Mouse (Mus musculus) liver, postnatal 0 days (tissue): ENCODE data around the gene Cgn. TPM values are rescaled to one million over a fixed set of nuclear protein-coding genes. Genes with fewer than 3 reads are reported as not detected.
"Not testable (repeated sequence)": the region's sequence is repeated elsewhere in the genome, so short reads cannot be mapped to it uniquely, and the experiment has no call there.

ENCODE experiments used
- ATAC-seq: fragments of 200-750 bp; cut with Nextera tagmentation; 2 replicates; pipeline ENCODE4 v1.8.0; 2017; ENCODE audit warnings: mild to moderate bottlenecking, moderate library complexity
- DNase-seq: peaks from one replicate; pipeline ENCODE4 v3.0.0-alpha.2; 2016
- H3K27ac ChIP-seq: fragments of 300-500 bp; sonication (generic); 2 replicates; pipeline ENCODE4 v1.5.1; 2014; ENCODE audit warnings: antibody characterized with exemption, moderate library complexity, mild to moderate bottlenecking, low read depth
- H3K27me3 ChIP-seq: fragments of 300-500 bp; sonication (generic); 2 replicates; pipeline ENCODE4 v1.6.1; 2014; ENCODE audit warnings: low read length, control low read depth, mixed read lengths; ENCODE audit not compliant: insufficient read depth
- H3K36me3 ChIP-seq: fragments of 300-500 bp; sonication (generic); replicated peaks from 2 replicates; pipeline ENCODE4 v1.6.1; 2014; ENCODE audit warnings: mild to moderate bottlenecking, control low read depth, low read length, moderate library complexity, mixed read lengths; ENCODE audit not compliant: insufficient read depth
- H3K4me1 ChIP-seq: fragments of 300-500 bp; sonication (generic); 2 replicates; pipeline ENCODE4 v1.6.1; 2014; ENCODE audit warnings: antibody characterized with exemption, mild to moderate bottlenecking, control low read depth; ENCODE audit not compliant: insufficient read depth
- H3K4me2 ChIP-seq: fragments of 300-500 bp; sonication (generic); 2 replicates; pipeline ENCODE4 v1.6.1; 2014; ENCODE audit warnings: low read depth, mild to moderate bottlenecking, low read length, moderate library complexity, mixed read lengths
- H3K4me3 ChIP-seq: fragments of 300-500 bp; sonication (generic); 2 replicates; pipeline ENCODE4 v1.5.1; 2014; ENCODE audit warnings: low read depth, low read length
- H3K9ac ChIP-seq: fragments of 300-500 bp; sonication (generic); replicated peaks from 2 replicates; pipeline ENCODE4 v1.6.1; 2014; ENCODE audit warnings: mild to moderate bottlenecking, moderate library complexity
- H3K9me3 ChIP-seq: fragments of 300-500 bp; sonication (generic); 2 replicates; pipeline ENCODE4 v1.6.1; 2016; ENCODE audit warnings: mild to moderate bottlenecking, control low read depth, low read length, mixed read lengths
- CTCF ChIP-seq: sonication (generic); IDR thresholded peaks from 2 replicates; pipeline ENCODE4 v1.5.1; 2016; ENCODE audit warnings: antibody characterized with exemption, low read depth
- EP300 ChIP-seq: IDR thresholded peaks from 2 replicates; pipeline ENCODE4 v1.6.1; 2016; ENCODE audit warnings: antibody characterized with exemption, low read depth, mild to moderate bottlenecking
- WGBS: fragments of 180-500 bp; shearing (Covaris S2); extraction: QIAGEN DNeasy Blood & Tissue Kit; methylation state at CpG from one replicate; pipeline ENCODE4 v1.1.7; 2014; ENCODE audit not compliant: insufficient replicate concordance; 5-methylcytosine and 5-hydroxymethylcytosine counted together
- polyA plus RNA-seq: library from polyadenylated mRNA; unstranded; fragments of >200 nt; fragmentation: Nextera tagmentation; extraction: Ambion mirVana; gene quantifications from 2 replicates; pipeline ENCODE4 v1.2.1, GENCODE M21; 2015

The Cgn gene
- polyA plus RNA-seq, 1 experiment from 2014 or later, result 8.7 TPM

DNA sequence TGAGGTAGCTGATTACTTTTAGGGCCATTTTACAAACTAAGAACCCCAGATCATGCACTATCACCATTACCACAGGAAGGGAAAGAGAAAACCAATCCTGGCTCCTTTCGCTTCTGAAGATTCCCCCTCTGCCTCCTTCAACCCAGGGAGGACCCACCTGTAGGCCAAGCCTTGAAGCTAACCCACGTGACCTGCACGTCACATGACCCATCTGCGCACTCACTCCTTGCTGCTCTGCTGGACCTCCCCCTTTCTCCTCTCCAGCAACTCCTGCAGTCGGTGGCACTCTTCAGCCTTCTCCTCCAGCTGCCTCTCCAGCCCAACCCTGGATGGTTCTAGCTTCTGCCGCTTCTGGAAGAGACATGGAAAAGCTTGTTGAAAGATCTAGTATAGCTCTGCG lies 10.4 kb downstream of the Cgn start:
- ATAC-seq (no peak), DNase-seq (no peak)
- H3K9me3 ChIP-seq, result no peaks in the 10 kb centered on the region
- H3K27me3 ChIP-seq, result no peaks in the 10 kb centered on the region
- H3K27ac ChIP-seq, result no peak overlapping the region
- no peak overlapping the region for H3K4me3 ChIP-seq
- no peak overlapping the region for H3K9ac ChIP-seq
- WGBS, result 76% methylated on average over 7 of the region's 7 CpGs
- no peaks in the 10 kb centered on the region for H3K4me1 ChIP-seq
- peaks cover 10% of the 10 kb centered on the region for H3K36me3 ChIP-seq
- H3K4me2 ChIP-seq, result no peak overlapping the region
- TF ChIP-seq EP300 (no peak), CTCF (no peak)

DNA sequence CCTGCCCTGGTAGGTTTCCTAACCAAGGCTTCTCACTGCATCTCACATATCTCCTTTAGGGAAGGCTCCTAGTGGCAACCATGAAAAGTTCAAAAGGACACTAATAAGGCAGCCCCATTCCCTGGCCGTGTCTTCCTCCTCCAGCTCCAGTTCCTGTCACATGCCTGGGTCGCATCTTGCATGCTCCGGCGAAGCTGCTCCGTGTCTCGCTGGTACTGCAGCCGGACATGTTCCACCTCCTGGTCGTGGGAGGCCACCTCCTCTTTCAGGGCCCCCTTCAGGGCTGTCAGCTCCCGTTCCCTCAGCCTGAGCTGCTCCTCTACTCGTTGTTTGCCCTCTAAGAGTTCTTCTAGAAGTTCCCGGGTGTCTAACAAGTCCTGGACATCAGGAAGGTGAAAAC lies 12.3 kb downstream of the Cgn start:
- H3K4me2 ChIP-seq, result no peak overlapping the region
- no peaks in the 10 kb centered on the region for H3K9me3 ChIP-seq
- H3K36me3 ChIP-seq, result peaks cover 8% of the 10 kb centered on the region
- H3K9ac ChIP-seq, result no peak overlapping the region
- no peaks in the 10 kb centered on the region for H3K4me1 ChIP-seq
- WGBS, result 72% methylated on average over 11 of the region's 11 CpGs
- TF ChIP-seq CTCF (no peak), EP300 (no peak)
- H3K27me3 ChIP-seq, result no peaks in the 10 kb centered on the region
- ATAC-seq (no peak), DNase-seq (no peak)
- H3K27ac ChIP-seq, result no peak overlapping the region
- no peak overlapping the region for H3K4me3 ChIP-seq

DNA sequence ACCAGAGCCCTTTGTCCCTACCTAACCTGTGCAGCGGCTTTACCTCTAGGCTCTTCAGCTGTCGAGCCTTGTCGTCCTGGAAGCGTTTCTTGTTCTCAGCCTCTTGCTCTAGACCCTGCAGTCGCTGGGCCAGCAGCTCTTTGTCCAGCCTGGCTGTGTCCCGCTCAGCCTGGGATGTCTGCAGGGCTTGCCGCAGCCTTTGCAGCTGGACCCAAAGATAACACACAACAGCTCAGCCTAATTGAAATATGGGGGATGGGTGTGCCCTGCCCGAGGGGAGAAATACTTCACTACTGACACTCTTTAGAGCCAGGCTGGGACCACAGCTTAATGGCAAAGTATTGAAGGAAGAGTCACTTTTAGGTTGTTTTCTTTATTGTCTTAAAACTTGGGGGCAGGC lies 20.8 kb downstream of the Cgn start:
- H3K27me3 ChIP-seq, DNase-seq, H3K4me3 ChIP-seq, H3K27ac ChIP-seq, H3K4me1 ChIP-seq, H3K36me3 ChIP-seq, H3K9ac ChIP-seq, H3K4me2 ChIP-seq, H3K9me3 ChIP-seq: not testable (repeated sequence)
- 46% methylated on average over 8 of the region's 8 CpGs for WGBS
- peak; percentile 61 for ATAC-seq

DNA sequence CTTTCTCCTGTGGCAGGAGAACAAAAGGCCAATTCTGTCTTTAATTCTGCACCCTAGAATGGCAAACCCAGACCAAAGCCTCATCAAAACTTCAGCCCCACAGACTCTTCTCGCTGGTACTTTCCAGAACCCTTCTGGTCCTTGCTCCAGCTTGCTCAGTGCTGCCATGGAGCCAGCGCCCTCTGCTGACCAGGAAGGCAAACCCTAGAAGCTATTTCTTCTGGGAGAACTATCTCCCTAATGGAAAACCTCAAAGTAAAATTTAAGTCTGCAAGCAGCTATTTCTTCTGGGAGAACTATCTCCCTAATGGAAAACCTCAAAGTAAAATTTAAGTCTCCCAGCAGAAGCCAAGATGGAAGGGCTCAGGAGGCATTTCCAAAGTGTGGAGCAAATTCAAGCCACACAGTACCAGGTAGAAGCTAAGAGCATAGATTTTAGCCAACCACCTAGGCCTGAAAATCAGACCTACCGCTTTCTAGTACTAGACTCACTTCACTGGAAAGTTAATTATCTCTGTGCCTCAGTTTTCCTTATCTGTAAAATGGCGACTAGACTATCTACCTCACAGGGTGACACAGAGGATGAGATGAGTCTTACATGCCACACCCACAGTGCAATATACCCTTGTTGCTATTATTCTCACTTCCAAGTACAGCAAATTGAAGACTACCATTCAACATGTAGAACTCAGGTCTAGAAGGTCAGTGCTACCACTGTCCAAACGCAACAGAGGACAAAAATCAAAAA lies 21.6 kb downstream of the Cgn start:
- H3K9me3 ChIP-seq, H3K27me3 ChIP-seq, H3K4me3 ChIP-seq, H3K27ac ChIP-seq, H3K9ac ChIP-seq, H3K4me2 ChIP-seq, DNase-seq, H3K36me3 ChIP-seq, H3K4me1 ChIP-seq: not testable (repeated sequence)
- ATAC-seq, result 0 out of 2 replicates have a peak, but pooled peaks have one; percentile 35
- 58% methylated on average over 3 of the region's 5 CpGs for WGBS
- TF ChIP-seq CTCF, result 0 out of 2 replicates have a peak, but pooled peaks have one; percentile 15

DNA sequence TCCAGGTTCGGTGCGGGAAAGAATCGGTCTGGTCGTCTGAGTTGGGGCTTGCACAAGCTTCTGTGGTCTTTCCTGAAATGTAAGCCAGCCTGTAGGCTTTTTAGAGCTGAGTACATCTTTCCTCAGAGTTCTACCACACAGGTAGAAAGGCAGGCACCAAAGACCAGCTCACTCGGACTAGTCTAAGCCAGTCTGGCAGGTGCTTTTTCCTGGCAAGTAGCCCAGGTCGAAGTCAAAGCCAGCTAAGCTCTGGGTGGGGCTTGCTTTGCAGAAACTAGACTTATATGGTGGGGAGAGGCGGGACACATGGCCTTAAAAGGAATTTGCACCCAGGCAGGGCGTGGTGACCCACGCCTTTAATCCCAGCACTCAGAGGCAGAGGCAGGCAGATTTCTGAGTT lies 27.9 kb downstream of the Cgn start:
- H3K9me3 ChIP-seq, H3K4me3 ChIP-seq, H3K36me3 ChIP-seq, H3K27ac ChIP-seq, H3K4me1 ChIP-seq, H3K27me3 ChIP-seq, H3K9ac ChIP-seq, DNase-seq, H3K4me2 ChIP-seq: not testable (repeated sequence)
- ATAC-seq, result peak; percentile 87
- WGBS, result 30% methylated on average over 4 of the region's 9 CpGs

DNA sequence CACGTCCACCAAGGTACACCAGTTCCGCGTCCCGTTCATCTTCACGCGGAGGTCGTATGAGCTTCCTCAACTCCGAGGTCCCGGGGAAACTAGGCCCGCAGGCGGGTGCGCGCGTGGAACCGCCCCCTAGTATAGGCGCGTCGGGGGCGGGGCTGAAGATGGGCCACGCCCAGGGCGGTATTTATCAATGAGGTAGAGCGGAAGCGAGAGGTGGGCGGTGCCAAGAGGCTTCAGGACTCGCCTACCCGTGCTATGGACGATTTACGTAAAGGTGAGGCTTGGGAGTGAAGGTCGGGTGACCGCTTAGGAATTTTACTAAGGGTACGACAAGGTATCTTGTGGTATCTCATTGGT lies 28.3 kb downstream of the Cgn start:
- WGBS, result under 1% methylated on average over 14 of the region's 31 CpGs
- peak overlapping the region; percentile 34 for H3K4me3 ChIP-seq
- DNase-seq, H3K27ac ChIP-seq, H3K4me1 ChIP-seq, H3K9ac ChIP-seq, H3K27me3 ChIP-seq, H3K9me3 ChIP-seq, H3K36me3 ChIP-seq: not testable (repeated sequence)
- ATAC-seq, result peak; percentile 97
- peak overlapping the region; percentile 42; the same call in 1 of the 2 replicates for H3K4me2 ChIP-seq

DNA sequence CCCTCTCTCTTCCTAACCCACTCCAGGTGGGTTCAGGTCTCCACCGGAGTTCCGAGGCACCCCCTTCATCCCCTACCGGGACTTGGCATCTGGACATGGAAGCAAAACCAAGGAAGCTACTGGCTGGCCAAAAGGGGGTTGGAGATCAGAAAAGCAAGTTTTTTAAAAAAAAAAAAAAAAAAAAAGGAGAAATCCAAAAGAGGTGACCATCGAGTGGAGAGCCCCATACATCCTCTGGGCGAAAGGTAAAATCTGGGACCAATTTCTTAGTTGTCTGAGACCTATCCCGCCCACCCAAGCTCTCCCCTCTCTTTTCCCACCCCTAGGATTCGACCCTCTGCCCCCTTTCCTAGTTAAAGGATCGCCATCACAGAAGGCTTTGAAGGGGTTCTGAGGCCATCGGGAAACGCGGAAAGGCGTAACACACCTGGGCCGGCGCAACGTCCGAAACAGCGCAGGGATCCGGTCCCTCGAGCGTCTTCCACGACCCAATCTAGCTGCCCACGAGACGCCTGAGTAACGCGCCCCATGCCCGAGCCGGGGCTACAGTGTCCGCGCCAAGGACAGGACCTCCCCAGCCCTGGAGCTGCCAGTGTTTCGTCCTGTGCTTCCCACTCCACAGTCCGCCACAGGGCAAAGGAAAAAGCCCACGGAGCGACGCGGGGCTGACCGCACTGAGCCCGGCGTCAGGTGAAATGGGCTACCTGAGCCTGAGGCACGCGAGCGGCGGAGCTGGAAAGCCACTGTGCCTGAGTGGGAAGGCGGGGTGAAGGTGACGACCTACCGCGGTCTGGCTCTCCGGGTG lies 28.8 kb downstream of the Cgn start:
- H3K9ac ChIP-seq, result 0 out of 2 replicates have a peak overlapping the region, but pooled peaks have one; percentile 26
- not testable (repeated sequence) for H3K27me3 ChIP-seq, H3K27ac ChIP-seq, H3K4me1 ChIP-seq, H3K36me3 ChIP-seq, H3K9me3 ChIP-seq, DNase-seq
- peak overlapping the region; percentile 70 for H3K4me2 ChIP-seq
- ATAC-seq, result peak; percentile 55
- WGBS, result 7% methylated on average over 20 of the region's 47 CpGs
- peak overlapping the region; percentile 42 for H3K4me3 ChIP-seq
